Mouse (Mus musculus) thymus, postnatal 10 days (tissue): ENCODE results near the gene Hyou1.
"Not testable (repeated sequence)": the region's sequence is repeated elsewhere in the genome, so short reads cannot be mapped to it uniquely, and the experiment has no call there.

Experiments
- DNase-seq, 2 experiments: peaks; one replicate each; pipeline ENCODE4 v3.0.0; 2021; ENCODE audit warnings: low spot score in 2 of 2

Gene Hyou1

DNA sequence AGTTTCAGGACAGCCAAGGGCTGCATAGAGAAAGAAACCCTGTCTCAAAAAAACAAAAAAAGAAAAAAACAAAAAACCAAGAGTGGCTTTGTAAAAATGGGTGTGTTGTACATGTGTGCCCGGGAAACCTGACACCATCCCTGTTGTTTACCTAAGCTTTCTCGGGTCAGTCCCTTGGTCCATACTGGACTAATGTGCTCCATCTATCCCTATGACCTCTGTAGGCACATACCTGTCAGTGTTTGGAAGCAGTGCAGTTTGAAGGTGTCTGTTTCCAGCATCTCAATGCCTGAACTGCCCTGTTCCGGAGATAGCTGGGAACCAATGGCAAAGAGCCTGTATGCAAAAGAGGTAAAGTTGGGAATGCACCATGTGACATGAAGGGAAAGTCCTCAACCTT, 25.7 kb downstream of the Hyou1 start:
- no peak for DNase-seq

DNA sequence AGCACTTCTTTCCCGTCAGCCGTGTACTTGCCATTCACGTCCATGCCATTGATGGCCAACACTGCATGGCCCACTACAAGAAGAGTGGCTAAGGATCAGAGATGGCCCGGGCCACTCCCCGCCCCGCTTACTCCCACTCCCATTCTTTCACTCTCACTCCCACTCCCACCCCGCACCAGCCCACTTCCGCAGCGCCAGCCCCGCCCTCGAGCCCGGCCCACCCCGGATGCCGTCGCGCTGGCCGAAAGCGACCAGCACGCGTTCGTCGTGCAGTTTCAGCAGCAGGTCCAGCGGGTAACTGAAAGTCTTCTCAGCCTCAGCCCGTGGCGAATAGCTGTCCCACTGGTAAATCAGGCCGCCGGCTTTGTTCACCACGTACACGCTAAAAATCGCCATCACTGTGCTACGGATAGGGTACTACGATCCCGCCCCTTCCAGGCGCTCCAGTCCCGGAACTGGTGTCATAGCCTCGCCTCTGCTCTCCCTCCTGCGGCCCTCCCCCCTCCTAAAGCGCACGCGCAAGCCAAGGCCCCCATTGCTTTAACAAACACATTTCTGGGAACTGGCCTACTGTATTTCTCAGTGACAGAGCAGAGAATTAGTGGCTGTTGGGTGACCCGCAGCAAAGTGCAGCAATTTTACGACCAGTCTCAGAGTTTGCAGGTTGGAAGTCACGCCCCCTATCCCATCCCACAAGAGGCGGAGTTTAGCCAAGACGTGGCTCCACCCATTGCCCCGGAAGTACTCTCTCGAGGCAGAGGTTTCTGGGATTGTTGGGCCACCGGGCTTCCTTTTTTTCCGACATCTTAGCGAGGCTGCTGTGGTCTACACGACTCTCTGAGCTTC, 27.8 kb downstream of the Hyou1 start, which contains the start of the genes Rps25 and Trappc4:
TSS of gene Rps25 (plus strand) at position 234 of the 846 bp plus-strand sequence.
TSS of gene Trappc4 (minus strand) at position 695 of the 846 bp plus-strand sequence.
- peak; percentile 85 to 92 for DNase-seq

DNA sequence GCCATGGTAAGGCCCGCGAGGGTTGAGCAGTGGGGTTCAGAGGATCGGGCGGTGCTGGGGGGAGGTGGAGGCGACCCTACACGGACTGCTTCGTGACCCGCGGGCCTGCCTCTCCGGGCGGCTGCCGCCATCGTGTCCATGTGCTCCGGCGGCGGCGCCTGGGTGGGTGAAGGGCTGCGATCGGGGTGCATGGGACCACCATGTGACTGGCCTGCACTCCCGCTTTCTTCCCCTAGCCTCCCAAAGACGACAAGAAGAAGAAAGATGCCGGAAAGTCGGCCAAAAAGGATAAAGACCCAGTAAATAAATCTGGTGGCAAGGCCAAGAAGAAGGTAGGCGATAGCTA, 28.4 kb downstream of the Hyou1 start:
- no peak for DNase-seq

DNA sequence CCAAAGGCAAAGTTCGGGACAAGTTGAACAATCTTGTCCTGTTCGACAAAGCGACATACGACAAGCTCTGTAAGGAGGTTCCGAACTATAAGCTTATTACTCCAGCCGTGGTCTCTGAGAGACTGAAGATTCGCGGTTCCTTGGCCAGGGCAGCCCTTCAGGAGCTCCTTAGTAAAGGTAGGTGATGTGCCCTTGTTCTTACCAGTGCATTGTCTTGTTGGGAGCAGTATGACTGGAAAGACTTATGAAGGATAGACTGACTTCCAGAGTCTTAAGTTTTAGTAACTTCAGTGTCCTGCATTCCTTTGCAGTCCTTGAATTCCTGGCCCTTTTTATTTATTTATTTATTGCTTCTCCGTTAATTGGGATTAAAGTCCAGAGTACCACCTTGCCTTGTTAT, 29.4 kb downstream of the Hyou1 start:
- DNase-seq = not testable (repeated sequence)

DNA sequence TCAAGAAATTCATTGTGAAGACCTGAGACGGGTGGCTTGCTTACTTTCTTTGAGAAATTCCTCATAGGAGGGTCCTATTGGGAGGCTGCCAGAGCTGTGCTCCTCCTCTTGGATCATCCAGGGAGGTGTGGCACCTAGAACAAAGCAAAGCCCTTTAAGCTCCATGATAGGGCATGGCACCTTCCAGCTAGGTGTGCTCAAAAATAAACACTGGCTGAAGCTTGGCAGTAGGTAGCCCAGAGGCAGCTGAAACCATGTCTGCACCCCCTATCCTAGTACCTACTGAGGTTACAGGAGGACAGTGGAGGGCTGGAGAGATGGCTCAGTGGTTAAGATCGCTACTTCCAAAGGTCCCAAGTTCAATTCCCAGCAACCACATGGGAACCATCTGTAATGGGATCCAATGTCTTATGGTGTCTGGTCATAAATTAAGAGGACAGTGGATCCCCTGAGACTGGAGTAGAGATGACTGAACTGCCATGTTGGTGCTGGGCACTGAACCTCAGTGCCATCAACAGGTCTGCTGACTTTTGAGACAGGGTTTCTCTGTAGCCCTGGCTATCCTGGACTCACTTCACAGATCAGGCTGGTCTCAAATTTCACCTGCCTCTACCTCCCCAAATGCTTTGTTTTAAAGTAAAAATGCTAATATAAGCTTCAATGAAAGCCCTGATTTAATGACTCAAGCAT, 31.5 kb downstream of the Hyou1 start:
- no peak for DNase-seq

DNA sequence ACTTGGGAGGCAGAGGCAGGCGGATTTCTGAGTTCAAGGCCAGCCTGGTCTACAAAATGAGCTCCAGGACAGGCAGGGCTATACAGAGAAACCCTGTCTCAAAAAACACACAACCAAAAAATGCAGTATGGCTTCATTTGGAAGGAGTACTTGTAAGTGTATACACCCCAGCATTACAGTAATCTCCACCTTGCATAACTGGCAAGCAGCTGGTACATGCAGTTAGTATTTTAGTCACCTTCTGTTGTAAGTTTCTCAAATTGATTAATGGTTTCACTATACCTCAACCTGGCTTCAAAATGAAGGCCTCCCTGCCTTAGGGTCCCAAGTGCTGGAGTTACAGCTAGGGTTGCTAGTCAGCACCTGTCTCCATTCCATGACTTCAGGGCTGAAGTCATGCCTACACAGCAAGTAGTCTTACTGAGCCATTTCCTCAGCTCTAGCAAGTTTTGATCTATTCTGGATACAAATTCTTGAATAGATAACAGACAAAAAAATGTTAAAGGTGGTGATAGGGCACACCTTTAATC, 32.4 kb downstream of the Hyou1 start:
- DNase-seq = no peak

DNA sequence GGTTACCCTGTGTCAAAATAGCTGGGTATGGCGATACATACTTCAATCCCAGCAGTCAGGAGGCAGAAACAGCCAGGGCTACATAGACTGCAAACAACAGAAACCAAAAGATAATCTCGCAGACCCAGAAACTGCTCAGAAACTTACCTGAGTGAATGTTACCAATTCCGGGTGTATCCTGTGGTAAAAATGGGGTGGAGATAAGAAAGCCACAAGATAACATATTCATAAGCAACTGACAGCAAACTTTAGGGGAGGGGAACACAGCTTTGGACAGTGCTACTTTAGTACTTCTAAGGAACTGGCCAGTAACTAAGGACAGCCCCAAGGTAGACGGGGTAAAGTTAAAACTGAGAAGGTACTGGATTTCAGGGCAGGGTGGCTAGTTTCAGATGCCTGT, 33.0 kb downstream of the Hyou1 start:
- no peak for DNase-seq

DNA sequence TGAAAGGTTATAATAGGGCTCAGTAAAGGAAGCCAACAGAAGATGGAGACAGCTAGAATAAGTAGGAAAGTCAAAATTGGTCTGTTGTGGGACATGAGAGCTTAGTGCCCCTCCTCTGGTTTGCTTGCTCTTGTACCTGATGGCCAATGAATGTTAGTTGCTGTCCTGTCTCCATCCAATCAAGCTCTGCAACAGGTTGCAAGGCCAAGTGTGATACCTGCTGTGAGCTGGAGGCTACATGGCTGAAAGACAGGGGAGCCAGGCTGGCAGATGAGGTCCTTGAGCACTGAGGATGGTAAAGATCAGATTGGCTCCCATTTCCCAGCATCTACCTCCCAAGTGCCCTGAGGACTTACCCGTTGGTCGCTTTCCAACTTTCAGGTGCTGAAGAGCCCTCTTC, 33.5 kb downstream of the Hyou1 start:
- DNase-seq = no peak

DNA sequence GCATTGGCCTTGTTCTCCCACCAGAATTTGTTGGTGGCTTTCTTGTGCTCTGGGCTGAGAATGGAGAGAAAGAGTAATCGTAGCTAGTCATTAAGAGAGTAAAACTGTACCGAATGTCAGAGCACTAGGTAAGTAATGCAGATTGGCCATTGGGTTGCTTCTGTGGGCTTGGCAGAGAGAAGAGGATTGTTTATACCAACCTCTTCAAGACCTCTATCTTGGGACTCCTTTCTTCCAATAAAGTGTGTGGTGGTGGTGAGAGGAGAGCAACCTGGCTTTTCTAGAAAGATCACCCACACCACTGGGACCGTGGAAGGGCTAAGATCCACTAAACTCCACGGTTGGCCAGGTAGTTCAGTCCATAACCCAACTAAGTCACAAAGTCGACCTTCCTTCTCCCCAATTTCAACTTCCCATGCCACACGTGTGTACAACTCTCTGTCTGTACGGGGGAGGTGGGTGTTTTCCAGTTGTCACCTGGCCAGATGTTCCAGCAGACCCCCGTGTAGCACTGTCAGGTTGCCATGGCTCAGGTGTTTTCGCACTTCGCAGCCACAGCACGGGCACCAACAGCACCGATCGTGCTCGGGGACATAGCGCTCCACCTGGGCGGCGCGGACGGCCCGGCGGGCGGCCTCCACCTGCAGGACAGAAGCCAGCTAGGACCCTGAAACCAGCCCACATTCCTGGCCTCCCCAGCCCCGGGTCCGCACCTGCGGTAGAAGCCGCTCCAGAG, 38.0 kb downstream of the Hyou1 start:
- DNase-seq = no peak

DNA sequence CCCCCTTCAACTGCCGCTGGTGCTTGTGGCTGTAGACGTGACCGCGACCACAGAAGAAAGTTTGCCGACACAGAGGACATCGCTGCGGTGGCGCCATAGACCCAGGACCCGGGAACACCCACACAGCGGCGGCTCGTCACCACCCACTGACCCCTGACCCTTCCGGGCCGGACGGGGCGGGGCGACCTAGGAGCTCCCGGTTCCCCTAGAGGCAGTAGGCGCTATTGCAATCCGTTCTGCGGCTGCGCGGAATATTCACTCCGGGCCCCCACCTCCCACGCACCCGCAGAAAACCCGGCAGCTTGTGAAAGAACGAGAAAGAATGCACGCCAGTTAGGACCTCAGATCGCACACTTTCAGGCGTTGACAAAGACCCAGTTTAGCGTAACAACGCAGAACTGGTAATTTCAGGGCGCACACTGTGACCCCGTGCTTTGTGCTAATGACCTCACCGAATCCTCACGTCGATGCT, 38.6 kb downstream of the Hyou1 start:
- DNase-seq = peak; percentile 82 to 91

DNA sequence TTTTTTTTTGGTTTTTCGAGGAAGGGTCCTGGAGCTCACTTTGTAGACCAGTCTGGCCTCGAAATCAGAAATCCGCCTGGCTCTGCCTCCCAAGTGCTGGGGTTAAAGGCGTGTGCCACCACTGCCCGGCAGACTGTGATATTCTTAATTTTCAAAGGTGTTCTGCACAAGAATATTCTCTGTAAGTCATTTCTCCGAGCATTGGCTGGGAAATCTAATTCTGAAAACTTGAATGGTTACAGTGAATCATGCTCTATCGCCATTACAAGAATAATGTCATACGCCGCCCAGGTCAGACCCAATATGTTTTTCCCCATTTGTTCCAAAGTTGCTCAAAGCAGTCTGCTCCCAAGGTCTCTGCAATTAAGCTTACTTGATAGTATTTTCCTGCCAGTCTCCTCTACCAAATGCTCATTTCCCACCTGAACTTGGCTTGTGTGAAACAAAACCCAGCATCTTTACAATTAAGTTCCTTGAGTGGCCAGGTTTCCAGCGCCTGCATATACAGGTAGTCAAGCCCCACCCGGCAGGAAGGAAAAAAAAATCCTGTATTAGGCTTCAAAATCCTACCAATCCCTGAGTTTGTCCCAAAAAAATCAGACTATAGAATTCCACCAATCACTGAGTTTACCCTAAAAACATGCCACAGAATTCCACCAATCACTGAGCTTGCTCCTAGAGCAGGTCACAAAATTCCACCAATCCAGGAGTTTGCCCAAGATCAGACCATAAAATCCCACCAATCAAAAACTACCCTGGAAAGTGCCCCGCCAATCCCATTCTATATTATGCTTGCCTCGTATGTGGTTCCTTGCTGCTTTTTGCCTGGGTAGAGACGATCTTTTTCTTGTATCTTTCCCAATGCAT, 39.5 kb downstream of the Hyou1 start, which contains the start of gene Ccdc84:
TSS of gene Ccdc84 (minus strand) at position 51 of the 867 bp plus-strand sequence.
- DNase-seq = no peak

DNA sequence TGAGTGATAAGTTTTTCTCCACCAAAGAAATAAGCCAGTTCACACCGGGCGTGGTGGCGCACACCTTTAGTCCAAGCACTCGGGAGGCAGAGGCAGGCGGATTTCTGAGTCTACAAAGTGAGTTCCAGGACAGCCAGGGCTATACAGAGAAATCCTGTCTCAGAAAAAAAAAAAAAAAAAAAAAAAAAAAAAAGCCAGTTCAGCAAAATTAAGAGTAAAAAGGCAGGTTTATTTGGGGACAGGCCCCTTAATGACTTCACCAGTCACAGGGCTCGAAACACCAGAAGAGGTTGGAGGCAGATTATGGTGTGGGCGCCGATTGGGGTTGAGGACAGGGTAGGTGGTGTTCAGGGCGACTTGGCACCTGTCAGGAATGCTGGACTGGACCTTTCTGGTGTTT, 40.4 kb downstream of the Hyou1 start:
- DNase-seq = not testable (repeated sequence)

DNA sequence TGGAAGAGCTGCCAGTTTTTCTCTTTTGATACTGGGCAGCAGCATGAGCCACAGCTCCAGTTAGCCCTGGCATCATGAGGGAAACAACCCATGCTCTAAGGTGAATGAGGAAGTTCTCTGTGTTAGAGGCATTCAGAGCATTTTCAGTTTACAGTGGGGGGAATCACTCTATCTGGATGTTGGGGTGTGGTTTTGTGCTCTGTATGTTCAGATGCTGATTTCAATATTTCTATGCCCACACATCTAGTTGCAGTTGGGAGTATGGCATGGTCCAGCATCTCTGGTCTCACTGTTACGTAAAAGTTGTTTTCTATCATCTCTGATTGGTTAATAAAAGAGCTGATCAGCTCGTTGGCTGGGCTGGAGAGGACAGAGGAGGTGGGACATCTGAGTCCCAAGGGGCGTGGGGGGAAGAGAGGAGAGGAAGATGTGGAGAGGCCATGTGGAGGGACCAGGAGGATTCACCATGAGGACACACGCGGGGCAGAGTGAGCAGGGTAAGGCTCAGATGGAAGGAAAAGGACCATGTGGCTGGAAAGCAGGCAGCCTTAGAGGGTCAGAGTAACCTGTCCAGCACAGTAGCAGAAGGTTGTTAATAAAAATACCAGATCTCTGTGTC, 41.1 kb downstream of the Hyou1 start:
- DNase-seq = no peak

DNA sequence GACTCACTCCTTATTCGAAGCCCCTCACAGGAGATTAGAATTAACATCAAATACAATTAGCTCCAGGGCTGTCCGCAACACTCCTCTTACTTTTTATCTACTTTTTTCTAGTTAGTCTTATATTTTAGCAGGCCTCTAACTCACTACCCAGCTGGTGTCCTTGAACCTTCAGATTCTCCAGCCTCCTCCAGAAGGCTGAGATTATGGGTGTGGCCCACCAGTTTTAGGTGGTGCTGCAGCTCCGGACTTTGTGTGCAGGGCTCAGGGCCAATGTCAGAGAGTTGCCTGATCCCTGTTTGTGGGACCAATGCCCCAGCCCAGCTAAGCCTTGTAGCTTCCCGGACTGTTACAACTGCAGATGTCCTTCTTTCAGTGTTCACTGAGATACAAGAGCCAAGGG, 44.3 kb downstream of the Hyou1 start:
- DNase-seq = no peak

DNA sequence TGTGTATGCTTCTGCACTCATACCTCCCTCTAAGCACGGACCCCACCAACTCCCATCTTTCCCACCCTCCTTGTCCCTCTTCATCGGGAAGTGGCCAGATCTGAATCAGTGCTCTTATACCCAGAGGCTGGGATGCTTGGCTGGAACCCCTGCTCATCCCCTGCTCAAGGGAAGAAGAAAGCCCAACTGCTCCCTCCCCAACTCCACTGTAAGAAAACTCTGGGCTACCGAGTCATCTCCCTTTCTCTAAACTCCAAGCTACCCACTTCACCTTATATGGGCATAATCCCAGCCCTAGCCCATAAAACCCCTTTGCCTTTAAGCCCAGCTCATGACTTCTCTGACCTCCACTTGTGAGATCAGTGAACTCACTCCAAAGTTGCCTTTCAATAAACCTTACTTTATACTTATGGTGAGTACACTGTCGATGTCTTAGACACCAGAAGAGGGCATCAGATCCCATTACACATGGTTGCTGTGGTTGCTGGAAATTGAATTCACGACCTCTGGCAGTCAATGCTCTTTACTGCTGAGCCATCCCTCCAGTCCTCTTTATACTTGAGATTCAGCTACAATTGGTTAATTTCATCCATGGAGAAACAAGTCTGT, 53.4 kb downstream of the Hyou1 start:
- no peak for DNase-seq

DNA sequence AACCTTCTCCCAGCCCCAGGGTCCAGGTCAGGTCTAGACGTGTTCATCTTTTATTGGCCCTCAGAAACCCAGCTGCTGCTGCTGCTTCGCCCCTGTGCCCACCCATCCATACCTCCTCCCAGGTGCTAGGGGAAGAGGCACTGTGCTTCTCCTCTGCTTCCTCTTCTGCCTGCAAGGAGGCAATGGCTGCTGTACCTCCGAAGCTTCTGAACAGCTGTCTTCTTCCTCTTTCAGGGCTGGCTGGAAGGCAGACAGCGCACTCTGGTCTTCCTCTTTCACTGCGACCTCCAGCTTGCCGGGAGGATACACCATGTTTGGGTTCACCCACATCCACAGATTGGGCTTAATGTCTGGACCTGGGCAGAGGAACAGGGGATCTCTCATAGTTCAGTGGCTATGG, 56.5 kb downstream of the Hyou1 start:
- no peak for DNase-seq

DNA sequence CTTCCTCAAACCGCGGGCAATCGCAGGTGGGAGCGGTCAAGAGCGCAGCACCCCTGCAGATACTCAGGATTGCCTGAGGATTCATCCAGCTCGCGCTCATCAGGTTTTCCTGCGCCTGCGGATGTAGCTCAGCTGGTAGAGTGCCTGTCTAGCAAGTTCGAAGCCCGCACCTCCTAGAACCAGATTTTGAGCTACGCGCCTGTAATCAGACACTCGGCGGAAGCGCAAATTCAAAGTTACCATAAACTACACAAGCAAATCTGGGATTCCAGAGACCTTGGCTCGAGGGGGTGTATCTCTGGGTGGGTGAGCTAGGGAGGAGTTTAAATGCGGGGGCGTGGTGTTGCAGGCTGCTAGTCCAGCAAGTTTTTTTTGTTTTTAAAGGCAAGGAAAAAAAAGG, 61.7 kb downstream of the Hyou1 start, which contains the start of gene Foxr1:
TSS of gene Foxr1 (minus strand) at position 176 of the 400 bp plus-strand sequence.
- no peak for DNase-seq
